Mouse (Mus musculus) ovary, adult 18-20 months (tissue): ENCODE measurements around the gene Olfr298.

Experiments
- DNase-seq: peaks from one replicate; pipeline ENCODE4 v3.0.0; 2022; ENCODE audit warnings: low spot score, mixed read lengths

The Olfr298 gene

GRCm38 (mm10) chr7:86492384-86492783, at the start of gene Olfr298:
Gene Olfr298 (minus strand): TSS chr7:86492484.
- no peak for DNase-seq

- no peak for DNase-seq
These were observed 27.4 kb upstream of the Olfr298 start, which contains the start of gene Olfr297 for GRCm38 (mm10) chr7:86519668-86520067. Gene Olfr297 (plus strand): TSS chr7:86519968.

GRCm38 (mm10) chr7:86459621-86460020, 32.7 kb downstream of the Olfr298 start, which contains the start of gene Olfr299:
Gene Olfr299 (plus strand): TSS chr7:86459921.
- DNase-seq, result no peak
